Mouse (Mus musculus): ENCODE data around the gene Rpap3. TPM values are rescaled to one million over a fixed set of nuclear protein-coding genes. Genes with fewer than 3 reads are reported as not detected.

The Rpap3 gene
- total RNA-seq, 2 experiments from 2014 or later = 11.4 to 13.3 TPM

DNA sequence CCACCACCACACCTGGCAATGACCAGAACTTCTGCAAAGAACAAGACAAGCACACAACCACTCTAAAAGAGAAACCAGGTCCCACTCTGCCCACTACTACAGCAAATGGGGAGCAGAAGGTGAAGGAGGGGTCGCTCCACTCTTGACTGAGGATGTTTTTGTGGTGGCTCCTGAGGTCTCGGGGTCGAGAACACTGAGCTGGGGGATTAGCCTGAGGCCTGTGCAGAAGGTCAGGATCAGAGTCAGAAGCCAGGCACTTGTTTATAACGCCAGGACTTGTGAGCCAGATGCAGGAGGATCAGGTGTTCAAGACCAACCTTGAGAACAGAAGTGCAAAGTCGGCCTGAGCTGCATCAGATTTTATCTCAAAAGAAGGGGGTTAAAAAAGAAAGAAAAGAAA lies 21.9 kb upstream of the Rpap3 start:
- no peak for DNase-seq
- peak overlapping the region; percentile 77 for H3K27ac ChIP-seq
- no peak for TF ChIP-seq CTCF (IDR thresholded peaks at IDR 0.05)
- intact Hi-C loops (cut with DNase I) = no loop called here
- H3K4me3 ChIP-seq = no peak overlapping the region

DNA sequence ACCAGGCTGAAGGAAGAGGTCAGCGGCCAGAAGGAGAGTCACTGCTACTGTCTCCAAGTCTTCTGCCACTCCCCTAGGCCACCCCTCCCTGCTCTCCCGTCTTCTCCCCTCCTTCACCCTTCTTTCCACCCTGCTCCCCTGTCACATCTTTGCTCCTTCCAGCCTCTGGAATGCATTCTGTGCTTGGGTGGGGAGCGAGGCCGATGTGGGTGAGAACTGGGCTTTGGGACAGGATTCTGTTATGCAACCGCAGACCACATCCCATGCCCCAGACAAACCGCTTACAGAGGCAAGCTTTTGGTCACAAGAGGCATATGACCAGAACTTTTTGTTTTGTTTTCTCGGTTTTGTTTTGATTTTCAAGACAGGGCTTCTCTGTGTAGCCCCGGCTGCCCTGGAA lies 21.4 kb upstream of the Rpap3 start:
- DNase-seq = peak; percentile 62
- no peak overlapping the region for H3K4me3 ChIP-seq
- H3K27ac ChIP-seq = peak overlapping the region; percentile 77
- intact Hi-C loops (cut with DNase I) = no loop called here
- no peak for TF ChIP-seq CTCF (IDR thresholded peaks at IDR 0.05)

DNA sequence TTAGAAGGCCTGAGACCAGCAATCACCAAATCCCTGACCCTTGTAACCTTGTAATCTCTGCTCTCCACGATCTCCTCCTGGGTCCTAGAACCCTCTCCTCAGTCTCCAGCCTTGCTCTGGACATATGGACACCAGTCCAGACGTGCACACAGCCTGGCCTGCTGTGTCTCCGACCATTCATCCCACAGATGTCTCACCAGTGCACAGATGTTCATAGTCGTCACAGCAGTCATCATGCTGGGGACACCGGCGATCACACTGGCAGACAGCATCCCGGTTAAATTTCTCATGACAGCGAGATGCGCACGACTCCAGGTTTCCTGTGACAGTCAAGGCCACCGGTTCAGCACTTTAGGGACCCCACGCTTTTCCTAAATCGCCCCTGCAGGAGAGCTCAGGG lies 20.7 kb upstream of the Rpap3 start:
- no peak for TF ChIP-seq CTCF (IDR thresholded peaks at IDR 0.05)
- DNase-seq = no peak
- H3K27ac ChIP-seq = peak overlapping the region; percentile 77
- intact Hi-C loops (cut with DNase I) = no loop called here
- no peak overlapping the region for H3K4me3 ChIP-seq

DNA sequence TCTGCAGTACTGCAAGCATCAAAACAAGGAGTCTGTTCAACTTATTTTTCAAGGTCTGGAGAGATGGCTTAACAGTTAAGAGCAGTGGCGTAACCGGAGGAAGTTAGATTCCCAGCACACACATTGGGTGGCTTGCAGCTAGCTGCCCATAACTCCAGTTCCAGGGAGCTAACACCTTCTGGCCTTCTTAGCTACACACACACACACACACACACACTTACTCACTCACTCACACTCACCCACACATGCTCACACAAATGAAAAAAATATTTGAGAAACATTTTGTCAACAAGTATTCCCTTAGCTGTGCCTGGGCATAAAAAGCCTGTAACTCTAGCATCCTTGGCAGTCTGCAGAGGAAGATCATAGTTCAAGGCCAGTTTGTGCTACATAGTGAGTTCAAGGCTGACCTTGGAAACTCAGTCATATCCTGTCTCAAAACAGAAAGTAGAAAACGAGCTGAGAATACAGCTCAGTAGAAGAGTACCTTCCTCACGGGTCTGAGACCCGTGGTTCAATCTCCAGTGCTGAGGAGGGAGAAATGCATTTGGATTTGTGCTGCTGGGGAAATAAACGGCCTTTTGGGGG lies 19.7 kb upstream of the Rpap3 start:
- Histone ChIP-seq H3K4me3 (no peak overlapping the region), H3K27ac (peak overlapping the region; percentile 38; the same call in 1 of the 2 replicates)
- no peak for DNase-seq
- no peak for TF ChIP-seq CTCF (IDR thresholded peaks at IDR 0.05)
- intact Hi-C loops (cut with DNase I) = no loop called here

DNA sequence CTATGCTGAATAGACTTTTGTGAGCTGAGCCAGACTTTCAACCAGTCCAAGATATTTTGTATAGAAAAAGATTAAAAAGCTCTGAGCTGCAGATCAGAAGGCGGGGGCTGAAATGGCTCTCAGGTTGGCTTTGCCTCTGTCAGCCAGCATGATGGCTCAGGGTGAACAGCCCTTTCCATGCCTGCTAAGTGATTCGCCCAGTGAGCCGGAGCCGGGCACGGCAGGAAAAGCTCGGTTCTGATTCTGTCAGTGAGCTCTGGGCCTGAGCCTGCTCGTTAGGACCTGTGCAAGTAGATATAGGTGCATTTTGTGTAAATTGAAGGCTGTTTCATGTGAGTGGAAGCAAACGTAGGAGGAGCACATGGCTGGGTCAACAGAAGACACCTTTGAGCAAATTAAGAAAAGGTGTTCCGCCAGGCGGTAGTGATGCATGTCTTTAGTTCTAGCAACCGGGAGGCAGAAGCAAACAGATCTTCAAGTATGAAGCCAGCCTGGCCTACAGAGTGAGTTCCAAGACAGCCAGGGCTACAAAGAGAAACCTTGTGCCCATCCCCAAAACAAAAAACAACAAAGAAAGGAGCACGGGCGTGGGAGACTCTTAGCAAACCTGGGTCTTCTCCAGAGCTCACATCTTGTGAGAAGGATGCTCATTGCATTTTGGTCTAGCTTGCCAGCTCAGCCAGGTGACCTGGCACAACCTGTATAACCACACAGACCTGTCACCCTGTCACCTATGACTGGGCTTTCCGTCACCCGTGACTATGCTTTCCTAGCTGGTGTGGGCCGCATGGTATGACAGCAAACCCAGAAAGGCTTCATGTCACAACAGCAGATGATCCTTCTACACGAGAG lies 18.9 kb upstream of the Rpap3 start:
- no peak for DNase-seq
- TF ChIP-seq CTCF (IDR thresholded peaks at IDR 0.05) = no peak

DNA sequence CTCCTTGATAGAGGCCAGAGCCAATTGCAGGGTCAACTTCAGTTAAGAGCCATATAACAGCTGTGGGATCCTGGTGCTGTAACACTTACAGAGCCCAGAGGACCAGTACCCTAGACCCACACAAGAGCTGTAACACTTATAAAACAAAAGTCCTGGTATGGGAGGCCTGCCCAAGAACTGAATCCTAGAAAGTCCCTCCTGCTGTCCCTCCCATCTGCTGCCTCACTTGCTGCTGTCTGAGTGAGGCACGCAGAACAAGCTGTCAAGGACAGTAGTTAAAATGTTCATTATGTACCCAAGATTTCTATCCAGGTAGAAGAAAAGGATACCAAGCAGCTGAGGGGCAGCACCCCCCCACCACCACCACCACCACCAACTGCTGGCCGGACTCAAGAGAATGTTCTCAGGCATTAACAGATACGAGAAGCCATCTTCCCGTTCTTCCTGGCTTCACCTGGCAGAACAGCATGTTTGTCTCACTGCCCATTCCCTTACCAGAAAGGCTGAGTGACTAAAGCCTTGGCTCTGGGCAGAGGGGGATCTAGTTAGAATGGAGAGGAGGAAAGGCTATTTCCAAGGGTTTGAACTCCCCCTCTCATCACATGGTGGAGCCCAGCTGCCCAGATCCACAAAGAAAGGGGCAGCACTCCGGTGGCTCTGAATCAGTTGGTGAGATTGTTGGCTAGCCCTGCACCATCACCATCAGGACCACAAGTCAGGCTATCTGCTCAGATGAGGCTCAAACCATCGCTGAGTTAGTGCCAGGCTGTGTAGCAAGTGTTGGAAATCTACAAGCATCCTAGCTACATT lies 18.1 kb upstream of the Rpap3 start:
- H3K4me3 ChIP-seq = no peak overlapping the region
- DNase-seq = no peak
- H3K27ac ChIP-seq = no peak overlapping the region
- intact Hi-C loops (cut with DNase I) = no loop called here
- no peak for TF ChIP-seq CTCF (IDR thresholded peaks at IDR 0.05)

More for the DNA sequence above, 18.9 kb upstream of the Rpap3 start:
- intact Hi-C loops (cut with DNase I) = no loop called here
- Histone ChIP-seq H3K27ac (peak overlapping the region; percentile 20; the same call in 1 of the 2 replicates), H3K4me3 (no peak overlapping the region)

DNA sequence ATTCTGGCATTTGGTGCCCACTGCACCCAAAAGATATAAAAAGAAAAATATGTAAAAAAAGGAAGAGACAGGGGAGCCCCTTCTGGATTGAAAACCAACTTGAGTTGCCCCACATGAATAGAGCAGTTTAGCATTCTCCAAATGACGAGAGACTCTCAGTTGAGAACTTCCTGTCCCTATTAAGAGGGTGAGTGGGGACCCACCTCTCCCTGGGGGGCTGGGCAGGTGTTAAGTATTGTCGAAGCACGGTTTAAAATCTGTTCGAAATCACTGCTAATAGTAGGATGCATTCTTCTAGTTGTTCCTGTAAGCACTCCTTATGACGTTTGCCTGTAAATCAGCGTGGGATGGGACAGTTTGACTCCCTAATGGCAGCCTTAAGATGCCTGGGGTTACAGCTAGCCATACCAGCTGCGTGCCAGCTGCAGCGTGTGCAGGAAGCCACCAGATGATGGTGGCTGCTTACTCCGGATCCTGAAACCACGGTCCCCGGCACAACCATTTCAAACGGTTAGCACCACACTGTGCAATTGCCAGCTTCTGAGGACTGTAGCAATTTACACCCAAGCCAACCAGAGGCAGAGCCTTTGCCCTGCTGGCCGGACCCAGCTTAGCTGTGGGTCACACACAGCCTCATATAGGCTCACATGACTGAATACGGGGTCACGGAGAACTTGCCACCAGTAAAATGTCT lies 15.5 kb upstream of the Rpap3 start:
- Histone ChIP-seq H3K4me3 (no peak overlapping the region), H3K27ac (peak overlapping the region; percentile 82)
- TF ChIP-seq CTCF (IDR thresholded peaks at IDR 0.05) = no peak
- no peak for DNase-seq
- intact Hi-C loops (cut with DNase I) = loop anchor here (2.0 kb wide), 1 partner anchor 42 kb away; no protein-coding TSS in a partner anchor

DNA sequence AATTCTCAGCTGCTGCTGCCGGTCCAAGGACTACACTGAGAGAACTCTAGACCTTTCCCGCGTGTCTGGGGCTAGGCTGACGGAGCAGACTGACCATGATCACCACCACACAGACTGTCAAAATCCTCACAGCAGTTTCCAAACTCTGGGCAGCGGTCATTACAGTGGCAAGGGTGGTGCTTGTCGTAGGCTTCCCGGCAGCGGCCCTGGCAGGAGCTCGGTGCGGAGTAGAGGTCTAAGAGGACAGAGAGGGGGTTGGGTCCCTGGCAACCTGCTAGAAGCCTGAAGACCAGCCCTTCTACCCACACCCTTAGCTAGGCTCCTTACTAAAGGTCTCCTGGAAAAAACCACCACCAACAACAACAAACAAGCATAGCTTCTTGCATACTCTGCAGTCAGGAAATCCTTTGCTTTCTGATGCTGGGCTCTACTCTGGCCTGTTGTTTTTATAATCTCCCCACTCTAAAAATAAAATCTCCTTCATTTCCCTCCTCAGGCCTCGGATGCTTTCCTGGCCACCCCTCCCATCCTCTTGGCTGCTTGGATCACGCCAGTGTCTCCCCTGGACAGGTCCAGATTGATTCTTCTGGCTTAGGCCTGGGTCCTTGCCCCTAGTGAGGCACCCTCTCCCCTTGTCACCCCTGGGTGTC lies 14.5 kb upstream of the Rpap3 start:
- peak overlapping the region; percentile 47 for H3K4me3 ChIP-seq
- DNase-seq = no peak
- no peak for TF ChIP-seq CTCF (IDR thresholded peaks at IDR 0.05)
- intact Hi-C loops (cut with DNase I) = loop anchor here (2.0 kb wide), 1 partner anchor 43 kb away; no protein-coding TSS in a partner anchor
- H3K27ac ChIP-seq = peak overlapping the region; percentile 82

DNA sequence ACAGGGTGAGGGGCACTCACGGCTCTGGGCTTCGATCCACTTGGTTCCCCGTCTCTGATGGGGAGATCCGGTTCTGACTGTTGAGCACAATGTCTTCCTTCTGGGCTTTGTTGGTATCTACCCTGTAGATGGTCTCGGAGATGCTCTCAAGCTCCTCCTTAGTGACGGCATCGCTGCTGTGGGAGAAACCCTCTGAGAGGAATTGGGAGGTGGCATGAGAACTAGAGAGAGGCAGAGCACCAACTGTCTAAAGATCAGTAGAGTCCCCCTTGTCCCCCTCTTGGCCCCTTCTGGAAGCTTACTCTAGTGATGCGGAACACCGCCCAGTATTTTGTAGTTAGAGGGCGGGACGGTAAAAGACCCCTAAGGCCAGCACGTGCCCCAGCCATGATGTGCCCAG lies 13.9 kb upstream of the Rpap3 start:
- TF ChIP-seq CTCF (IDR thresholded peaks at IDR 0.05) = no peak
- no peak for DNase-seq
- intact Hi-C loops (cut with DNase I) = loop anchor here (5.0 kb wide), 1 partner anchor 233 kb away; no protein-coding TSS in a partner anchor
- H3K4me3 ChIP-seq = peak overlapping the region; percentile 47
- peak overlapping the region; percentile 82 for H3K27ac ChIP-seq

DNA sequence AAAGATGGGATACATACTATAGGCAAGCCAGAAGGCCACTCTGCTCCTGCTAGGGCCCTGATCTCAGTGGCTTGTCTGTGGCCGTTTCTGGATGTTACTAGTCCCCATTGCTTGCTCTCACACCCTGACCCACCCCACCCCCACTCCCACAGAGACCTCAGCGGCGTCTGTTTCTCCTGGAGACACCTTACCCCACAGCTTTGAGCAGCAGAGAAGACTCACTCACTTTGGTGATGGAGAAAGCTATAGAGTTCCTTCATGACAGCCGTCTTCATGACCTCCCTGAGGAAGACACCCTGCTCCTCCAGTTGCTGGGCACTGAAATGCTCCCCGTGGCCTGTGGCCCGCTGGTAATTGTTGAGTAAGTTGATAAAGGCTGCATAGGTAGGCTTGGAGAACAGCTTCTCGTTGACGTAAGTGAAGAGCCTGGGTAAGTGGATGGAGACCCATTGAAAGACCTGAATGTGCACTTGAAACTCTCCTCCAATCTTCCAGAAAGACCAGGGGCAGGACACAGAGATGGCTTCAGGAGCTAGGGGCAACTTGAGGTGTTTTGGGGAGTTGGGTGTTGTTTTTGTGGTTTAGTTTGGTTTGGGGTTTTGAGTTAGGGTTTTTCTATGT lies 13.0 kb upstream of the Rpap3 start:
- DNase-seq = no peak
- H3K27ac ChIP-seq = peak overlapping the region; percentile 82
- intact Hi-C loops (cut with DNase I) = loop anchor here (1.0 to 5.0 kb wide), 2 partner anchors 58 to 234 kb away; no protein-coding TSS in a partner anchor
- TF ChIP-seq CTCF (IDR thresholded peaks at IDR 0.05) = no peak
- no peak overlapping the region; the same call in 1 of the 2 replicates for H3K4me3 ChIP-seq
